Mouse (Mus musculus) cortical plate, adult 2 months (tissue): ENCODE measurements around the gene Trim14.

ENCODE experiments used
- CTCF ChIP-seq: fragments of 200-500 bp; IDR thresholded peaks from 2 replicates; pipeline ENCODE4 v1.5.1; 2011; ENCODE audit warnings: mild to moderate bottlenecking, control low read depth, low read length; ENCODE audit not compliant: insufficient read depth; ENCODE audit errors: extremely low read depth
- POLR2A ChIP-seq: fragments of 200-500 bp; IDR thresholded peaks from 2 replicates; pipeline ENCODE4 v1.6.1; 2011; ENCODE audit warnings: mild to moderate bottlenecking, low read length, control low read depth; ENCODE audit not compliant: insufficient read depth; ENCODE audit errors: extremely low read depth

DNA sequence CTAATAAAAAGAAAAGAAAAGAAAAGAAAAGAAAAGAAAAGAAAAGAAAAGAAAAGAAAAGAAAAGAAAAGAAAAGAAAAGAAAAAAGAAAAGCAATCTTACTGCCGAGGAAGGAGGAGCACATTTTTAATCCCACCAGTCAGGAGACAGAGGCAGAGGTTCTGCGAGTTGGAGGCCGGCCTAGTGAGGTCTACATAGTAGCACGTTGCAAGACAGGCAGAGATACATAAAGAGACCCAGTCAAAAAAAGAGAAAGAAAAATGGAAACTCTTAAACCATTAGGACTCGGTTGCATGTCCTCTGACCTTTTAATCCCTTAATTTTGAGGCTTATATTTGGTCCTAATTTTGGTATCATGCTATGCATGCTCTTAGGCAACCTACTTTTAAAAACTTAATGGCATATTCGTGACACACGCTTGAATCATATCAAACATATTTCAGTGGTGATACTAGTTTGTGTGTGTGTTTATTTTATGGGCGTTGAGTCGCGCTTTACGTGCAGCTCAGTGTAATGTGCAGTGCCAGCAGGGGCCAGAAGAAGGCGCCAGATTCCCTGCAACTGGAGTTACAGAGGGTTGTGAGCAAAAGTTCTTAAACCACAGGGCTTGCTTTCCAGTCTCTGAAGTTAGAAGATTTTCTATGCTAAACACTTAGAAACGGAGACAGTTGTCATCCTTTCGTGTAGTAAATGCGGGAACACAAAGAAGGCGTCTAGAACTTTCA lies 28.0 kb downstream of the Trim14 start:
- TF ChIP-seq POLR2A (no peak), CTCF (peak; percentile 69)
